Mouse (Mus musculus) kidney, postnatal 4 days (tissue): ENCODE measurements at regions not wholly inside any gene's neighbourhood (a gene's known extent, or its start where the extent isn't known, plus 50 kb on each side); places are given as distances from the start of the nearest gene placed in this dataset.
"Not testable (repeated sequence)": the region's sequence is repeated elsewhere in the genome, so short reads cannot be mapped to it uniquely, and the experiment has no call there.

Experiments used
- DNase-seq, 2 experiments: peaks; one replicate each; pipeline ENCODE4 v3.0.0; 2021; ENCODE audit warnings: mixed read lengths in 2 of 2

- peak in 1 of 2 experiments; percentile 44 for DNase-seq
Observed at GRCm38 (mm10) chr13:44468963-44469674, 260.2 kb upstream of the Jarid2 start.

GRCm38 (mm10) chr13:44469675-44470074 lies 259.6 kb upstream of the Jarid2 start:
- DNase-seq: no peak

DNA sequence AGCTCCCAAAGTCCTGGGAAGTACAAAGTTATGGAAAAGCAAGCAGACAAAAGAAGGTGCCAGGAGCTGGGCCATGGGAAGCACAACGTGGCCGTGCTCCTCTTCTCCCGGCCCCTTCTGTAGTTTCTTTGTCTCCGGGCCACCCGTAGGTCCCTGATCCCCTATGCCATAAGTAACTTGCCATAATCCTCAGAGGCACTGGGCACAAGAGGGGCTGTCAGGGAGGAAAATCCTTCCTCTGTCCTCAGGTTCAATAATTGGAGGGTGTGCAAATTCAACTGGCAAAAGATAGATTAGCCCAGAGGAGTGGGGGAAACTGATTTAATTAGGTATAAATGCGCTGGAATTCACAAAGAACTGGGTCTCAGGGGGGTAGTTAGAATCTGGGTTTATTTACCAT lies 256.1 kb upstream of the Jarid2 start:
- no peak for DNase-seq

DNA sequence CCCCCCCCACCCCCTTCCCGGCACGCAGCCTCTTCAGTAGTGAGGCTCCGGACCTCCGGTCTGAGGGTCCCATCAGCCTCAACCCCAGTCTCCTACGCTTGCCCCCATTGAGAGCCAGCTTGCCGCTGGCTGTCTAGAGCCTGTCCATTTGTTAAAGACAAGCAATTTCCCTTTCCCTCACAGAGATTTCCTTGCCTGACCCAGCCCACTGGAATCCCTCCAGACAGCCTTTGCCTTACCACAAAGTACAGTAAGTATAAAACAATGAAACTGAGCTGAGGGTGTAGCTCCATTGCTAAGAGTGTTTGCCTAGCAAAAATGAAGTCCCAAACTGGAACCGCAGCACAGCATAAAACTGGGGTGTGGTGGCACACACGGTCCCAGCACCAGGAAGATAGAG lies 252.4 kb upstream of the Jarid2 start:
- peak; percentile 60 to 75 for DNase-seq

- DNase-seq: peak; percentile 52 to 66
Observed at GRCm38 (mm10) chr13:44480128-44480527, 249.1 kb upstream of the Jarid2 start.

DNA sequence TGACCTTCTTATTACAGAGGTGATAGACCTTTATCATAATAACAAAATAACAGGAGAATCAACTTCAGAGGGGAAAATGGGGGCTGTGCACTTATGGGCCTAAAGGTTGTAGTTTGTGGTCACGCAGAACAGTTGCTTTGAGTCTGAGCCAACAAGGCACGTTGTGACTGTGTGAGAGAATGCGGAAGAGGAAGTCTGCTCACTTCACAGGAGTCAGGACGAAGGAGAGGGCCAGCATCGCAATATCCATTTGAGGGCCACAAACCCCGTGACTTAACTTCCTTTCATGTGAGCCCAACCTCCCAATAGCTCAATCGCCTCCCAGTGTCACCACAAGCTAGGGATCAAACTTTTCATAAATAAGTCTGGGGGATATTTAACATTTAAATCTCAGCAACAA lies 246.6 kb upstream of the Jarid2 start:
- no peak for DNase-seq

DNA sequence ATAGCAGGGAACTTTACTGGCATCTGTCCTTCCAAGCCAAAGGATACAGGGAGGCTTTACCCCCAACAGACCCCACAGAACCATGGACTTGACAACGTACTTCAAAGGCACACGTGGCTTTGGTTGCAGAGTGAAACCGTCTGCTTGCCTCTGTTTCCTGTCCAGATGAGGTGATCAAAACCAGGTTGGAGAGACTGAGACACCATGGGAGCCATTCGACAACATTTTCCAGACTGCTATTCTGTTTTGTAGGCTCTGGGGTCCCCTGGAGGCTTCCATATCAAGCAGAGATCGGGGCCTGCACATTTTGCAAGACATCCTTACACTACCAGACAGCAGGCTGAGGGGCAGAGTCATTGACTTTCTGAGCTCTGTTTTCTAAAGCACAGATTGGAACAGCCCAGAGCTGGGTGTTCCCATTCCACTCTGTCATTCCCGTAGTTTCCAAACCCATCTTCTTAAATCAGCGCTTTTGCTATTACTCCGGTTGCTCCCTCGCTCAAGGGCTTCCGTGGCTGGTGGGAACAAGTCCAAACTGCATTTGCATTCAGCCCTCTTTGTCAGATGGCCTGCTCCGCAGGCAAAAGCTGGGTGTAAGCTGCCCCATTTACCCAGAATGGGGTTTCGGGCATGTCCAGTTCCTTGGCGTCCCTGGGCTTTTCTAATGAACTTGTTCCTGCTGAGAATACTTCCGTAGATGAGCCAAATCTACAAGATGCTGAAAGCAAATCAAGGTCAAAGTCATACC lies 244.5 kb upstream of the Jarid2 start:
- peak; percentile 29 to 38 for DNase-seq

- no peak for DNase-seq
Observed at GRCm38 (mm10) chr13:44490935-44491465, 238.3 kb upstream of the Jarid2 start.

- peak in 1 of 2 experiments; percentile 40 for DNase-seq
Observed at GRCm38 (mm10) chr13:44493884-44494283, 235.4 kb upstream of the Jarid2 start.

DNA sequence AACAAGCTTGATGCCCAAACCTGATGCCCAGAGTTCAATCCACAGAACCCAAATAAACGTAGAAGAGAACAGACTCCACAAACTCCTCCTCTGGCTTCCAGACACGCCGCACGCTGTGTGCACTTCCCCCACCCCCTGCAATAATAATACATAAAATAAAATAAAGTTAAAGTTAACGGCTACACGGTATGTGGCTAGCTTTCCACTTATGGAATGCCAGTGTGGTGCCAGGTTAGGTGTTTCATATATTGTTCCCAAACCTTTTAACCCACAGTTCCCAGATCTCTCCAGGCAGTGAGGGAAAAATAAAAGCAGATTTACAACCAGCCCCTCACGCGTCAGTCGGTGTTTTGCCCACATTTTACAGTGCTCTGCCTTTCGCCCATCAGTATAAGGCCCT lies 233.8 kb upstream of the Jarid2 start:
- no peak for DNase-seq

GRCm38 (mm10) chr13:44496596-44496995 lies 232.7 kb upstream of the Jarid2 start:
- no peak for DNase-seq

GRCm38 (mm10) chr13:44500896-44501295 lies 228.4 kb upstream of the Jarid2 start:
- not testable (repeated sequence) for DNase-seq

DNA sequence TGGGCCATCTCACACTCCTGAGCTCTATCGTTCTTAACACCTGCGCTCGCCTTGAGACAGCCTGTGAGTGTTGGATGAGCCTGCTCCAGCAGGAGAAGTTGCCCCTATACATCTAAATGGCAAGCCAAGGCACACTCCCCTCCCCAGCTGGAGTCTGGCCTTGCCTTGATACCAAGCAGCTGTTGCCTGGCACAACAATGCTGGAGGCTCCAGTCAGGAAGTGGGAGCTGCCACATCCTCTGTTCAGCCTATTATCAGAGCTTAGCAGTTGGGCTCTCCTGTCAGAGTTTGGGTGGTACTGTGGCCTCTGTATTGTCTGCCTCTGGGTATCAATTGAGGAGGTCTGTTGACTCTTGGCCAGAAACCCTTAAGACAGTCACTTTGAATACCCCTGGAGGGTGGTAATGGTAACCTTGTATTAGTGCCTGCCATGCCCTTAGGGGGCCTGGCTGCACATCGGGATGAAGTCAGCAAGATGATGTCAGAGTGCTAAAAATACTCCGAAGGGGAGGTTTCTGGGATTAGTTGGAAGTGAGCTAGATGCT lies 227.4 kb upstream of the Jarid2 start:
- peak; percentile 38 to 57 for DNase-seq

DNA sequence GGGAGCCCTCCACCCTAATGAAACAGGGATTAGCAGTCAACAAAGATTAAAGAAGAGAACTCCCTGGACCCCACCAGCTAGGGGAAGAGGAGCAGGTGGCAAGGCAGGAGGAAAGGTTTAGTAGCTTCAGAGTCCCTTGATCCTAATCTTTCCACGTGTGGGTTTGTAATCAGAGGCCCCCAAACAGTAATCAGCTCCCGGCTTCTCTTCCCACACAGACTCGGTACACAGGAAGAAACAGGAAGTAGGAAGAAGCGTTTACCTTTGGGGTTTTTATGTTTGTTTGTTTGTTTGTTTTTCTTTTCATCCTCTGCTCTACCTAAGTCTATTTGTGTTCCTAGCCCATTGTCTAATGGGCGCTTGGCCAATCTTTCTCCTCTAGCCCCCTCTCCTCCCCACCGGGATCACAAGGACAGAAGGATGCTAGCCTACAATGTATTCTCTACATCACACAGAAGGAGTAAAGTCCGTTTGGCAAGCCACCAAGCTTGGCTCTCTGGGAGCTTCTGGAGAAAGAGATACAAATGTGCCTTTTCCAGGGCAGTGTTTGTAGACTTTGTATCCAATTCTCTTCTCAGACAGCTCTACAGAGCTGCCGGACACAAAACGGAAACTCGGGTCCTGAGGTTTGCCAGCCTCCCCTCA lies 226.5 kb upstream of the Jarid2 start:
- DNase-seq: peak; percentile 78 to 87

GRCm38 (mm10) chr13:44503257-44503950 lies 225.9 kb upstream of the Jarid2 start:
- DNase-seq: peak; percentile 52 to 71

DNA sequence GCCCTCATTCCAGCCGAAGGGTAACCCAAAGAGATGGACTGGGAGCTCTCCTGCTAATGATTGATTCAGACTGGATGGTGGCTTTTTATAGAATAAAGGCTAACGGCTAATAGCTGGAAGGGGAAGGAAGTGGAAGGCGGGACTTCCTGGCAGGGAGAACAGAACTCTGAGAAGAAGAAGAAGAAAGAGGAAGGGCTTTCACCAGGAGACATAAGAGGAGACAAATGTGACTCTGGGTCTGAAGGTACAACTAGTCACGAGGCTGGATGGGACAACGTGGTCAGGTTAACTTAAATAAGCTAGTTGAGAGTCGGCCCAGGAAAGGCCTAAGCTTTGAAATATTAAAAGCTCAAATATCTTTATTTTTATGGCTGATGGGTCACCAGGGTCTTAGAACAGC lies 224.8 kb upstream of the Jarid2 start:
- no peak for DNase-seq

- DNase-seq: peak; percentile 34 to 50
Observed at GRCm38 (mm10) chr13:44506975-44507374, 222.3 kb upstream of the Jarid2 start.

DNA sequence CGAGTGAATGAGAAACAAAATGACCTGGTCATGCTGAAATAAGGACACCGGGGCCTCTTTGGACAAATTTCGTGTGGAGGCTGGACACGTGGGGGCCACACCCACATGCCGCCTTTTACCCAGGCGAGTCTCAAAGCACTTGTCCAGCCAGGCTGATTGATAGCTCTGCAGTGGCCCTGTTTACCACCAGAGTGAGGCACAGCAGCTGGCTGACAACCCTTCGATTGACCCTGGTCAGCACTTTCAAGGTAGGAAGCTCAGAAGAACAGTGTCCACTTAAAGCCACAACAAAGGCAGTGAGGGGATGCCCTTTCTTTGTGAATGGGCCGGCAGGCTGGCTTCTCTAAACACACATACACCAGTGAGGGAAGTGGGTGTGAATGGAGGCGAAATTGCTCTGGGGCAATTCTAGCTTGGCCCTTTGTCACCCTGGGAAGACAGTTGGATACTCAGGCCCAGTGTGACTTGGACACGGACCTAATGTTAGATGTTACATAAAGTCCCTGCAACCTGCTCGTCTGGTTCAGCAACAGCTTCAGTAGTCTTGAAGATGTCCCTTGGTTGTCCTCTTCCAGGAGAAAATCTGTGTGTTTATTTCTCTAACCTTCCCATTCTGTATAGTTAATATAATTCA lies 219.6 kb upstream of the Jarid2 start:
- peak; percentile 36 to 63 for DNase-seq

DNA sequence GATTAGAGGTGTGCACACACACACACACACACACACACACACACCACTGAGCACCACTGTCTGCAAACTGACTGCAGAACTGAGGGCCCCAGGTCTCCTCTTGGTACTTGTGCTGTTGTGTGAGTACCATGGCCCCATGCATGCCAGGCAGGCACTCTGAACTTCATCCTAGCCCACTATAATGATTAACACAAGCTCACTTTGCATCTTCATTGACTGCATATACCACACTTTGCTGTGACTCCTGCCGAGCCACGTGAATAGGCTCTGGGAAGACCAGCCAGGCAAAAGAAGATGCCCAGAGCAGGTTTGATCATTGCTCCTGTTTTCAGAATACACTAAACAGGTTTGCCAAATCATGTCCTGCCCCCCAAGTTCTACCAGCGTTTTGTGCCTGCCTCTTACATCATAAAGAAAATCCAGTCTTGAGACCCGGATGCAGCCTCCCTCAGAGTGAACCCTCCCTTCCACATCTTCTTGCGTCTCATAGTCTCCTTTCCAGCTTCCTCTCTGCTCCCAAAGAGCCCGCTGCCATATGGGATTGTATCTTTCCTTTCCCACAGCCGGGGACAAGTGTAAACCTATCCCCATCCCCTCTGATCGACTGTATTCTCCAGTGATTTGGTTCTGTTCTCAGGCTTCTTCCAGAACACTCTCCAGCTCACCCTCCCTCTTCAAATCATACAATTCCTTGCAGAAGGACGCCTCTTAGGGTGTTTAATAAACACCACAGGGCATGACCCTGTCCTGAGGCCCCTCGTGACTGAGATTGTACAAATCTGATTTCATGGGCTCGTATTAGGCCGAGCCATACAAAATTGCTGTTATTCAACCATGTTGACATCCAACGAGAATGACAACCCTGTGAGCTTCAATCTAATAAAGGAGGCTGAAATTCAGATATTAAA lies 215.6 kb upstream of the Jarid2 start:
- DNase-seq: peak in 1 of 2 experiments; percentile 45

DNA sequence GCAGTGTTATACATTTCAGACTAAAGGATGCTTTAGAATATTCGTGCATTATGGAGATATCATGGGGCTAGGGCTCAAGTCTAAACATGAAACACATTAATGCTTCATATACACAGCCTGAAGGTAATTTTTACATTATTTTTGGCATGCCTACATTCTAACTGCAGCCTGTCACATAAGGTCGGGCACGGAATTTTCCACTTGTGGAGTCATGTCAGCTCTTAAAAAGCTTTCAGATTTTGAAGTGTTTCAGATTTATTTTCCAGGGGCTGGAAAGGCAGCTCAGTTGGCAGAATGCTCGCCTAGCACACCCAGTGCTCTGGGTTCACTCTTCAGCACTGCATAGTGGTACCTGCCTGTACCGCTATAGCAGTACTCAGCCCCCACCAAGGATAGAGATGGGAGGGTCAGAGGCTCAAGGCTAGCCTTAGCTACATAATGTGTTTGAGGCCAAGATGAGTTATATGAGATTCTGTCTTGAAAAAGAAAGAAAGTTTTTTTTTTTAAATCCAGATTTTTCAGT lies 214.6 kb upstream of the Jarid2 start:
- DNase-seq: no peak

DNA sequence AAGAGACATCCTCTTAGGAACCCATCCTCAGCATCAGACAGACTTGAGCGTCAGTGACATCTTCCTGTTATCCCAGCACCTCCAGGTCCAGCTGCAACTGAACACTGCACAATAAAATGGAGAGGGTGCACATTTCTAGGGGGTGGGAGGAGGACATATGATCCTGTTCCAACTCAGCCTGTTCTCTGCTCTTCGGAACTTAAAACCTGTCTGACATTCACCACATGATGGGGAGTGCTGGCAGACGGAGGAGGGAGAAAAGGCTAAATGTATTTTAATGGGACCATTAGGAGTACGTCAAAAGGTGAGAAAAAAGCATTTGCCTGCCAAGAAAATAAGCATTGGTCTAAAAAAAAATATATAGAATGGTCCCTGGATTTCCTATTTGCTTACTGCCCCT lies 212.4 kb upstream of the Jarid2 start:
- DNase-seq: no peak
